Mouse (Mus musculus) midbrain, embryonic 11.5 days (tissue): ENCODE results near the gene Rab29. TPM values are rescaled to one million over a fixed set of nuclear protein-coding genes. Genes with fewer than 3 reads are reported as not detected.

Experiments used
- ATAC-seq: fragments of 200-750 bp; cut with Nextera tagmentation; 2 replicates; pipeline ENCODE4 v1.8.0; 2017; ENCODE audit warnings: moderate TSS enrichment, moderate library complexity; ENCODE audit not compliant: low FRiP score
- DNase-seq: peaks from one replicate; pipeline ENCODE4 v3.0.0; 2015; ENCODE audit warnings: low spot score; ENCODE audit errors: missing footprints
- H3K27ac ChIP-seq: fragments of 300-500 bp; sonication (generic); 2 replicates; pipeline ENCODE4 v1.5.1; 2014; ENCODE audit warnings: low read depth, low read length
- H3K27me3 ChIP-seq: fragments of 300-500 bp; sonication (generic); 2 replicates; pipeline ENCODE4 v1.6.1; 2014; ENCODE audit warnings: mild to moderate bottlenecking, low read length, moderate library complexity, mixed read lengths; ENCODE audit not compliant: control insufficient read depth, insufficient read depth
- H3K36me3 ChIP-seq: fragments of 300-500 bp; sonication (generic); 2 replicates; pipeline ENCODE4 v1.6.1; 2014; ENCODE audit warnings: mild to moderate bottlenecking, low read length, moderate library complexity, mixed read lengths; ENCODE audit not compliant: control insufficient read depth, insufficient read depth
- H3K4me1 ChIP-seq: fragments of 300-500 bp; sonication (generic); 2 replicates; pipeline ENCODE4 v1.6.1; 2014; ENCODE audit warnings: low read length; ENCODE audit not compliant: control insufficient read depth, insufficient read depth
- H3K4me2 ChIP-seq: fragments of 300-500 bp; sonication (generic); 2 replicates; pipeline ENCODE4 v1.6.1; 2014; ENCODE audit warnings: mild to moderate bottlenecking, moderate library complexity
- H3K4me3 ChIP-seq: fragments of 300-500 bp; sonication (generic); 2 replicates; pipeline ENCODE4 v1.5.1; 2014; ENCODE audit warnings: low read depth, low read length
- H3K9ac ChIP-seq: fragments of 300-500 bp; sonication (generic); 2 replicates; pipeline ENCODE4 v1.6.1; 2014; ENCODE audit warnings: low read length
- H3K9me3 ChIP-seq: fragments of 300-500 bp; sonication (generic); 2 replicates; pipeline ENCODE4 v1.6.1; 2016; ENCODE audit warnings: low read length; ENCODE audit not compliant: control insufficient read depth
- WGBS: fragments of 180-500 bp; shearing (Covaris S2); extraction: QIAGEN DNeasy Blood & Tissue Kit; methylation state at CpG from one replicate; pipeline ENCODE4 v1.1.7; 2014; 5-methylcytosine and 5-hydroxymethylcytosine counted together
- polyA plus RNA-seq: library from polyadenylated mRNA; unstranded; fragments of >200 nt; fragmentation: Nextera tagmentation; extraction: Ambion mirVana; gene quantifications from 2 replicates; pipeline ENCODE4 v1.2.1, GENCODE M21; 2014

Gene Rab29
- polyA plus RNA-seq, 1 experiment from 2014 or later, result 15.0 TPM

- WGBS, result under 1% methylated on average over 36 of the region's 36 CpGs
- DNase-seq (peak; percentile 100), ATAC-seq (peak; percentile 98)
- peak overlapping the region; percentile 48 for H3K27ac ChIP-seq
- no peaks in the 10 kb centered on the region for H3K36me3 ChIP-seq
- H3K4me3 ChIP-seq, result peak overlapping the region; percentile 82
- H3K9ac ChIP-seq, result peak overlapping the region; percentile 90
- H3K4me2 ChIP-seq, result peak overlapping the region; percentile 68
- H3K4me1 ChIP-seq, result peaks cover 17% of the 10 kb centered on the region
- no peaks in the 10 kb centered on the region for H3K9me3 ChIP-seq
- 0 out of 2 replicates have a peak, but pooled peaks cover 2% of the 10 kb centered on the region for H3K27me3 ChIP-seq
Observed at GRCm38 (mm10) chr1:131827787-131828258, 39.2 kb upstream of the Rab29 start.

- Histone ChIP-seq H3K27me3 (0 out of 2 replicates have a peak, but pooled peaks cover 2% of the 10 kb centered on the region), H3K27ac (peak overlapping the region; percentile 48), H3K4me1 (peaks cover 17% of the 10 kb centered on the region), H3K4me2 (peak overlapping the region; percentile 68), H3K4me3 (peak overlapping the region; percentile 82), H3K36me3 (no peaks in the 10 kb centered on the region), H3K9me3 (no peaks in the 10 kb centered on the region), H3K9ac (peak overlapping the region; percentile 90)
- DNase-seq, result peak; percentile 97
- WGBS, result 3% methylated on average over 22 of the region's 22 CpGs
- peak; percentile 77 for ATAC-seq
Observed at GRCm38 (mm10) chr1:131828297-131829126, 38.5 kb upstream of the Rab29 start.

GRCm38 (mm10) chr1:131829279-131829678, 37.7 kb upstream of the Rab29 start:
- Histone ChIP-seq H3K27me3 (0 out of 2 replicates have a peak, but pooled peaks cover 2% of the 10 kb centered on the region), H3K9me3 (no peaks in the 10 kb centered on the region), H3K4me2 (peak overlapping the region; percentile 68), H3K4me1 (peaks cover 17% of the 10 kb centered on the region), H3K4me3 (peak overlapping the region; percentile 82), H3K36me3 (no peaks in the 10 kb centered on the region), H3K9ac (peak overlapping the region; percentile 47; the same call in 1 of the 2 replicates), H3K27ac (no peak overlapping the region)
- 53% methylated on average over 5 of the region's 5 CpGs for WGBS
- ATAC-seq (no peak), DNase-seq (no peak)

- WGBS, result 89% methylated on average over 15 of the region's 15 CpGs
- DNase-seq (no peak), ATAC-seq (no peak)
- Histone ChIP-seq H3K27me3 (0 out of 2 replicates have a peak, but pooled peaks cover 2% of the 10 kb centered on the region), H3K4me1 (peaks cover 17% of the 10 kb centered on the region), H3K4me3 (no peak overlapping the region), H3K4me2 (no peak overlapping the region), H3K36me3 (no peaks in the 10 kb centered on the region), H3K9me3 (no peaks in the 10 kb centered on the region), H3K9ac (no peak overlapping the region), H3K27ac (no peak overlapping the region)
Observed at GRCm38 (mm10) chr1:131830561-131830960, 36.5 kb upstream of the Rab29 start.

- H3K27ac ChIP-seq, result no peak overlapping the region
- 80% methylated on average over 8 of the region's 8 CpGs for WGBS
- H3K36me3 ChIP-seq, result no peaks in the 10 kb centered on the region
- no peak overlapping the region for H3K4me2 ChIP-seq
- ATAC-seq (no peak), DNase-seq (no peak)
- peaks cover 17% of the 10 kb centered on the region for H3K4me1 ChIP-seq
- no peaks in the 10 kb centered on the region for H3K9me3 ChIP-seq
- H3K9ac ChIP-seq, result no peak overlapping the region
- 0 out of 2 replicates have a peak, but pooled peaks cover 2% of the 10 kb centered on the region for H3K27me3 ChIP-seq
- H3K4me3 ChIP-seq, result no peak overlapping the region
Observed at GRCm38 (mm10) chr1:131830971-131831641, 35.9 kb upstream of the Rab29 start.

- H3K4me2 ChIP-seq, result no peak overlapping the region
- 69% methylated on average over 3 of the region's 3 CpGs for WGBS
- H3K4me1 ChIP-seq, result no peaks in the 10 kb centered on the region
- ATAC-seq, result no peak
- no peak overlapping the region for H3K27ac ChIP-seq
- H3K27me3 ChIP-seq, result no peaks in the 10 kb centered on the region
- H3K4me3 ChIP-seq, result no peak overlapping the region
- H3K9ac ChIP-seq, result no peak overlapping the region
- H3K36me3 ChIP-seq, result no peaks in the 10 kb centered on the region
- H3K9me3 ChIP-seq, result no peaks in the 10 kb centered on the region
- DNase-seq, result no peak
Observed at GRCm38 (mm10) chr1:131837035-131837434, 30.0 kb upstream of the Rab29 start.

GRCm38 (mm10) chr1:131838542-131838941, 28.5 kb upstream of the Rab29 start:
- H3K4me1 ChIP-seq, result no peaks in the 10 kb centered on the region
- WGBS, result 80% methylated on average over 5 of the region's 5 CpGs
- DNase-seq, result no peak
- H3K27ac ChIP-seq, result no peak overlapping the region
- no peak overlapping the region for H3K9ac ChIP-seq
- H3K27me3 ChIP-seq, result no peaks in the 10 kb centered on the region
- H3K36me3 ChIP-seq, result no peaks in the 10 kb centered on the region
- no peaks in the 10 kb centered on the region for H3K9me3 ChIP-seq
- ATAC-seq, result no peak
- H3K4me2 ChIP-seq, result no peak overlapping the region
- no peak overlapping the region for H3K4me3 ChIP-seq

- no peaks in the 10 kb centered on the region for H3K4me1 ChIP-seq
- H3K9ac ChIP-seq, result no peak overlapping the region
- H3K36me3 ChIP-seq, result peaks cover 3% of the 10 kb centered on the region; the same call in 1 of the 2 replicates
- H3K4me2 ChIP-seq, result no peak overlapping the region
- 46% methylated on average over 2 of the region's 2 CpGs for WGBS
- H3K4me3 ChIP-seq, result no peak overlapping the region
- H3K27me3 ChIP-seq, result no peaks in the 10 kb centered on the region
- ATAC-seq (no peak), DNase-seq (peak; percentile 33)
- no peak overlapping the region for H3K27ac ChIP-seq
- no peaks in the 10 kb centered on the region for H3K9me3 ChIP-seq
Observed at GRCm38 (mm10) chr1:131839279-131839678, 27.7 kb upstream of the Rab29 start.

GRCm38 (mm10) chr1:131842221-131842620, 24.8 kb upstream of the Rab29 start:
- WGBS, result 88% methylated on average over 4 of the region's 4 CpGs

More at GRCm38 (mm10) chr1:131842221-131842620, 24.8 kb upstream of the Rab29 start:
- Histone ChIP-seq H3K36me3 (peaks cover 3% of the 10 kb centered on the region; the same call in 1 of the 2 replicates), H3K4me3 (no peak overlapping the region), H3K9me3 (no peaks in the 10 kb centered on the region), H3K4me2 (no peak overlapping the region), H3K9ac (no peak overlapping the region), H3K27me3 (no peaks in the 10 kb centered on the region), H3K27ac (no peak overlapping the region), H3K4me1 (no peaks in the 10 kb centered on the region)
- ATAC-seq, result no peak
- no peak for DNase-seq
